Mouse (Mus musculus): ENCODE results near the gene Gclm.

The Gclm gene

DNA sequence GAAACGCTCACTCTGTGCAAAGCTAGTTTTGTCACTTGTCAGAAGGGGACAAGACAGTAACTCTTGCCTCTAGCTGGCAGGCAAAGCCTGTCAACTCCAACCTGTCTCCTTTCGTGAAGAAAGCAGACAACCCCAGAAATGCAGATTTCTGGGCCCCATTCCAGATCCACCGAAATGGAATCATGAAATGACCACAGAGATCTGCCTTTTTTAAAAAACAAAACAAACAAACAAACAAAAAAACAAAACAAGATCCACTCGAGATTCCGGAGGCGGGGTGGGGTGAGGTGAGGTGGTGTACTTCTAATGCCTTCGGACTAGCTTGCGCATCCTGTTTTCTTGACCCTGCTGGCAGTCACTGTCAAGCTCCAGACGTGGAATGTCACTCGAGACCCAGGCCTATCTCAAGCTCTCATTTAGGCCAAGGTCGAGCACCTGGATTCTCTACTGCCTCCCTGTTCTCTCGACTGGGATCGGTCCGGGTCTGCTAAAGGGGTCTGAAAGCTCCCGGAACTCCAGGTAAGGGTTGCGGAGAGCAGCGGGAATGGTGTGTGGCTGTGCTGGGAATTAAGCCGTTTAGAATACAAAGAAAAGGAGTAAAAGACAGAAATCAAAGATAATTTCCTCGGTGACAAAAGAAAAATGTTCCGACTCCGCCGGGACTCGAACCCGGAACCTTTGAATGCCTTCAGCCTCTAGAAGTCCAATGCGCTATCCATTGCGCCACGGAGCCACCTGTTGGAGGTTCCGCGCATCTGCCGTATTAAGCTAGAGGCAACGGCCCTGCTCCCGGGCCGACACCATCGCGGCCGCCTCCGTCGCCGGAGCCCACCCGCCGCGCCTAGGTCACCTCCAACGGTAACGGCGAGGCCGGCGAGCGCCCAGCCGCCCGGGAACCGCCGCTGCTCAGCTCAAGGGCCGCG lies 47.2 kb downstream of the Gclm start:
- in situ Hi-C loops (cut with MboI, MseI) = no loop called here

DNA sequence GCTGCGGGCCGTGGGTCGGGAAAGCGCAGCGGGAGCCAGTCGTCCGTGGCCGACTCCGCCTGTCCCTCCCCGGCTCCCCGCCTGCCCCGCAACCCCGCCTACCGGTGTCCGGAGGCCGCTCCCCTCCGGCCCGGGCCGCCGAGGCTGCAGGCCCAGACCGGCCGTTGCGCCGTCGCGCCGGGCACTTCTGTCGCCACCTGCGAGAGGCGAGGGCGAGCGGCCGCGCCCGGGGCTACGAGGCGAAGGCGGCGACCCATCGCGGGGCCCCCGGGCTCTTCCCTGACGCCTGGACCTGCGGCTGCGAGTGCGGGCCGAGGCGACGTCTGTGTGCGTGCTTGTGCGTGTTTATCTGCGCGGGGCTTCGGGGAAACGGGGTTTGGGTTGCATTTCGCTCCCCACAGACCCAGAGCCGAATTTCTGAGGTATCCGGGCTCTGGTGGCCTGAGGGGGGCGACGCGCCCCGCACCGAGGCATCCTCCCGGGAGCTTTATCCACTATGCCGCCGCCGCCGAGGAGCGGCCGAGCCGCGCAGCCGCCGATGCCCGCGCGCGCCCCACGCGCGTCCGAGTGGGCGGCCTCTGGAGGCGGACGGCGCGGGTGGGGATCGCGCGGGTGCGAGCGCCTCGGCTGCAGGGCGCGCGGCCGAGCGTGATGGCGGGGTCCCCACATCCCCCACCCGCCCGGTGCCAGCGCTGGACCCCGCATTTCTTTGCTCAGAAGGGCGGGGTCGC lies 48.0 kb downstream of the Gclm start:
- in situ Hi-C loops (cut with MboI, MseI) = no loop called here

GRCm38 (mm10) chr3:122293954-122294850 lies 48.8 kb downstream of the Gclm start, which contains the start of gene Bcar3:
Bcar3 (plus strand) TSS chr3:122294136.
- in situ Hi-C loops (cut with MboI, MseI) = no loop called here

GRCm38 (mm10) chr3:122295511-122295910 lies 50.2 kb downstream of the Gclm start:
- in situ Hi-C loops (cut with MboI, MseI) = no loop called here

- in situ Hi-C loops (cut with MboI, MseI) = no loop called here
Observed at GRCm38 (mm10) chr3:122296979-122297378, 51.6 kb downstream of the Gclm start.

DNA sequence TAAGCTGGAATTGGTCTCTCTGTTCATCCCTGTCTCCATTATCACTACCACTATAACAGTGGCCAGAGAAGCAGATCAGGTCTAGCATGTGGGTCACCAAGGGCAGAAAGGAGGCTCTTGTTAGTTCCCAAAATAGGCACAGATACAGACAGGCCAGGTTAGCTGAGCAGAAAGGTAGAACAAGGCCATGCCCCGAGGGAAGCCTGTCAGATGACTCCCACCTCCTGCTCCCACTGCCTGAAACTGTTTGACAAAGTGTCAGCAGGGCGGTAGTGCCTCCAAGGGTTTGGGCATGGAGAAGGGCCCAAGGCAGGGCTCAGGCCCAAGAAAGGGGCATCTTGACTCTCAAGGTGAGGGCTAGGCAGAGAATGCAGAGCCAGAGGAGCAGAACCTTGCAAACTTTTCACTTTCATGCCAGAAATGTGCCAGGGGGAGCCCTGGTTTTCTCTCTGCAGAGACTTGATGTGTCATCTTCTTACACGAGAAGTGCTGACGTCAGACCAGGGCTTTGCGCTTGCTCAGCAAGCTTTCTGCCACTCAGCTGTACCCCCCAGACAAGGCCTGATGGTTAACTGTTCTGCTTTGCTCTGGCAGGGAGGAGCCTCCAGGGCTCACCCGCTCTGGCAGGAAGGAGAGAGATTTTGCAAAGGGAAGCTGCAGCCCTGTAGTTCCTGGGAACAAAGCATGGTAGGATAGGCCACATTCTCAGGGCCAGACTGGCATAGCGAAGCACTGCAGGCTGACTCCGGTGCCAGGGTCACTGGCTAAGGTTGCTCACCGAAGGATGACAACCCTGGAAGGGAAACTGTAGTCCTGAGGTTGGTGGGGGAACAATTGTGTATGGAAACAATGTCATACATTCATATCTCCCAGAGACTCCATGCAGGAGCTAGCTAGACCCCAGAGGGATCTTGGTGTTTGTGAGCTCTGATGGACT lies 55.9 kb downstream of the Gclm start:
- in situ Hi-C loops (cut with MboI, MseI) = no loop called here

GRCm38 (mm10) chr3:122304560-122304959 lies 59.2 kb downstream of the Gclm start:
- in situ Hi-C loops (cut with MboI, MseI) = no loop called here

GRCm38 (mm10) chr3:122307894-122308671 lies 62.7 kb downstream of the Gclm start:
- in situ Hi-C loops (cut with MboI, MseI) = no loop called here

DNA sequence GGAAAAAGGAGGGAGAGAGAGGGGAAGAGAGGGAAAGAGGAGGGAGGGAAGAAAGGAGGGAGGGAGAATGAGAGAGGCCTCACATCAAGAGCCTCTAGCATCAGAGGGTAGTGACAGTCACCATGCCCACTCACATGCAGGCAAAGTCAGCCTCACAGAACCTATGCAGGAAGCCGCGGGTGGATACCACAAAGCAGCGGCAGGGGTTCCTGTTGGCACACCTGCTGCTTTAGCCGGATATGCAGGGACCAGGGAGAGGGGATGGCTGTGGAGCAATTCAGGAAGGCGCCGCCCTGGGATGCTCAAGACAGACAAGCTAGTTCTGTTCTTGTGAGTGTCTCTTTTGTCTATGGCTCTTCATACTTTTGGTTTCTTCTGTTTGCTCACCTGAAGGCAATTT lies 63.6 kb downstream of the Gclm start:
- in situ Hi-C loops (cut with MboI, MseI) = no loop called here

GRCm38 (mm10) chr3:122312078-122312477 lies 66.7 kb downstream of the Gclm start:
- in situ Hi-C loops (cut with MboI, MseI) = loop anchor here (5.0 kb wide), 2 partner anchors 155 to 330 kb away; no protein-coding TSS in a partner anchor

GRCm38 (mm10) chr3:122312936-122313629 lies 67.7 kb downstream of the Gclm start:
- in situ Hi-C loops (cut with MboI, MseI) = loop anchor here (5.0 kb wide), 2 partner anchors 154 to 329 kb away; no protein-coding TSS in a partner anchor

DNA sequence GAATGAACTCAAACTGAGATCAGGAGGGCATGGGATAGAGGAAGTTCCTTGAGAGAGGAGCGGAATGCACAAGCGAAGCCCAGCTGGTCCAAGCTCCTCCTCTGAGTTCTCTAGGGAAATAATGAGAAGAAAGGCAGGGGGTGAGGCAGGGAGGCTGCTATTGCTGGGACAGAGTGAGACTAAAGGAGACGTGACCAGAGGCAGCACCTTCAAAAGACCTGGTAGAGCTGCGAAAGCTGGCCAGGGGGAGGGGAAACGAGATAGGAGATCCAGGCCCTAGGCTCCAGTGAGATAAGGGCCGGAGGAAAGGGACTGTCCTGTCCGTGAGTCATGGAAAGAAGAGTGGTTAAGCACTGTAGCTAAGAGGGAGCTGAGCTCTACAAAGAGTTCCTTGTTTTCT lies 68.6 kb downstream of the Gclm start:
- in situ Hi-C loops (cut with MboI, MseI) = loop anchor here (5.0 kb wide), 2 partner anchors 153 to 328 kb away; no protein-coding TSS in a partner anchor

DNA sequence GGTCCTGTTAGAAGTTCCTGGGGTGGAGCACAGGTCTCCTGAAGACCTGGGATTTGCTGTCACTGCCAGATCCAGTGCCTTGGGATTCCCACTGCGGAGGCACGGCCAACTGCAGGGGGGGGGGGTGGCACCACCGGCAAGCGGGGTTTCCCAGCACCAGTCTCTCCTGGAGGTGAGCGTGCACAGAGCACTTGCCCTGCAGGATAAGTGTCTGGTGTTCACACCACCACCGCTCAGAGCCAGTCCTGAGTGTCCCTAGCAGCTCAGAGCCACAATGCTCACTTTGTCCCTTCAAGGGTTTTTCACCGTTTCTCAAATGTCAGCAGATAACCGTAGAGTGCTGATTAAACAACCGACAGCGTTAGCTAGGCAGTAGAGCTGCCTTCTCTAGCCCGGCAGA lies 71.3 kb downstream of the Gclm start:
- in situ Hi-C loops (cut with MboI, MseI) = no loop called here

DNA sequence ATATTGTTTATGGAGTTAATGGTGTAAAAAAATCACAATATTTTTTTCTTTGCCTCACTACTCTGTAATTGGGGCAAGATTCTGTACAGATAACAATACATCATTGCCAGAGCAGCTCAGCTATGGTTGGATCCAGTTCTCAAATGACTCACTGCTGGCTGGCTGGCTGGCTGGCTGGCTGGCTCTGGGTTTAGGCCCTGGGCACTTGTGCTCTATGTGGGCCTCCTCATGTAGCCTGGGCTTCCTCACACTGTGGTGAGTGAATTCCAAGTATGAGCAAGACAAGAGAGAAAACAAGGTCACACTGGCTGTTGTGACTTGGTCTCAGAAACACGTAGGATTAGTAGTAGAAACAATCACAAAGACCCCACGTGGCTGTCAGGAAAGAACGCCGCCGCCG lies 72.0 kb downstream of the Gclm start:
- in situ Hi-C loops (cut with MboI, MseI) = no loop called here

Data from T-helper 2 cell (primary cell).